Mouse (Mus musculus) midbrain, embryonic 10.5 days (tissue): ENCODE data around the gene Foxp1. TPM values are rescaled to one million over a fixed set of nuclear protein-coding genes. Genes with fewer than 3 reads are reported as not detected.

Experiments used
- DNase-seq: peaks from one replicate; pipeline ENCODE4 v3.0.0-alpha.2; 2017; ENCODE audit warnings: low spot score
- H3K27ac ChIP-seq: fragments of 300-500 bp; sonication (generic); replicated peaks from 2 replicates; pipeline ENCODE4 v1.5.1; 2016; ENCODE audit warnings: mild to moderate bottlenecking
- H3K27me3 ChIP-seq: fragments of 300-500 bp; sonication (generic); 2 replicates; pipeline ENCODE4 v1.6.1; 2016; ENCODE audit warnings: low read depth, mild to moderate bottlenecking; ENCODE audit not compliant: poor library complexity, severe bottlenecking
- H3K36me3 ChIP-seq: fragments of 300-500 bp; sonication (generic); 2 replicates; pipeline ENCODE4 v1.6.1; 2016; ENCODE audit warnings: mild to moderate bottlenecking, moderate library complexity
- H3K4me1 ChIP-seq: fragments of 300-500 bp; sonication (generic); 2 replicates; pipeline ENCODE4 v1.6.1; 2016
- H3K4me3 ChIP-seq: fragments of 300-500 bp; sonication (generic); 2 replicates; pipeline ENCODE4 v1.5.1; 2016; ENCODE audit warnings: mild to moderate bottlenecking, moderate library complexity
- H3K9me3 ChIP-seq: fragments of 300-500 bp; sonication (generic); replicated peaks from 2 replicates; pipeline ENCODE4 v1.6.1; 2016; ENCODE audit warnings: mild to moderate bottlenecking
- WGBS: fragments of 180-500 bp; shearing (Covaris S2); methylation state at CpG from one replicate; pipeline ENCODE4 v1.1.7; 2016; 5-methylcytosine and 5-hydroxymethylcytosine counted together
- polyA plus RNA-seq: library from polyadenylated mRNA; unstranded; fragments of >200 nt; fragmentation: Nextera tagmentation; extraction: Ambion mirVana; gene quantifications from 2 replicates; pipeline ENCODE4 v1.2.1, GENCODE M21; 2016

The Foxp1 gene
- polyA plus RNA-seq, 1 experiment from 2014 or later: 63.7 TPM

GRCm38 (mm10) chr6:99372016-99372415 is 150.5 kb downstream of the Foxp1 start:
- 92% methylated on average over 6 of the region's 6 CpGs for WGBS
- no peaks in the 10 kb centered on the region for H3K9me3 ChIP-seq
- H3K4me3 ChIP-seq: no peak overlapping the region
- no peak for DNase-seq
- H3K27ac ChIP-seq: no peak overlapping the region
- no peaks in the 10 kb centered on the region for H3K27me3 ChIP-seq
- H3K4me1 ChIP-seq: peaks cover 14% of the 10 kb centered on the region
- H3K36me3 ChIP-seq: peaks cover 11% of the 10 kb centered on the region

- Histone ChIP-seq H3K9me3 (no peaks in the 10 kb centered on the region), H3K4me1 (peaks cover 3% of the 10 kb centered on the region; the same call in 1 of the 2 replicates), H3K4me3 (no peak overlapping the region), H3K27me3 (no peaks in the 10 kb centered on the region), H3K27ac (no peak overlapping the region), H3K36me3 (peaks cover 11% of the 10 kb centered on the region)
- DNase-seq: no peak
- 94% methylated on average over 2 of the region's 2 CpGs for WGBS
Measured at GRCm38 (mm10) chr6:99369931-99370330, 152.6 kb downstream of the Foxp1 start.

- H3K36me3 ChIP-seq: peaks cover 11% of the 10 kb centered on the region
- no peak for DNase-seq
- 90% methylated on average over 3 of the region's 3 CpGs for WGBS
Measured at GRCm38 (mm10) chr6:99369156-99369555, 153.4 kb downstream of the Foxp1 start.

GRCm38 (mm10) chr6:99368118-99368753 is 154.3 kb downstream of the Foxp1 start:
- H3K4me3 ChIP-seq: no peak overlapping the region
- no peak overlapping the region for H3K27ac ChIP-seq
- peaks cover 11% of the 10 kb centered on the region for H3K36me3 ChIP-seq
- 84% methylated on average over 4 of the region's 4 CpGs for WGBS
- no peaks in the 10 kb centered on the region for H3K9me3 ChIP-seq
- no peak for DNase-seq
- H3K4me1 ChIP-seq: peaks cover 3% of the 10 kb centered on the region; the same call in 1 of the 2 replicates
- no peaks in the 10 kb centered on the region for H3K27me3 ChIP-seq

More at GRCm38 (mm10) chr6:99369156-99369555, 153.4 kb downstream of the Foxp1 start:
- Histone ChIP-seq H3K9me3 (no peaks in the 10 kb centered on the region), H3K27me3 (no peaks in the 10 kb centered on the region), H3K27ac (no peak overlapping the region), H3K4me1 (peaks cover 3% of the 10 kb centered on the region; the same call in 1 of the 2 replicates), H3K4me3 (no peak overlapping the region)

- WGBS: 80% methylated on average over 6 of the region's 6 CpGs
Measured at GRCm38 (mm10) chr6:99364545-99364944, 158.0 kb downstream of the Foxp1 start.

GRCm38 (mm10) chr6:99360581-99360980 is 161.9 kb downstream of the Foxp1 start:
- no peak overlapping the region for H3K27ac ChIP-seq
- peaks cover 3% of the 10 kb centered on the region; the same call in 1 of the 2 replicates for H3K4me1 ChIP-seq
- 92% methylated on average over 4 of the region's 4 CpGs for whole genome bisulfite sequencing
- no peaks in the 10 kb centered on the region for H3K36me3 ChIP-seq
- no peak overlapping the region for H3K4me3 ChIP-seq
- DNase-seq: no peak
- no peaks in the 10 kb centered on the region for H3K9me3 ChIP-seq
- H3K27me3 ChIP-seq: no peaks in the 10 kb centered on the region

More at GRCm38 (mm10) chr6:99364545-99364944, 158.0 kb downstream of the Foxp1 start:
- Histone ChIP-seq H3K36me3 (peaks cover 1% of the 10 kb centered on the region), H3K27me3 (no peaks in the 10 kb centered on the region), H3K9me3 (no peaks in the 10 kb centered on the region), H3K27ac (no peak overlapping the region), H3K4me1 (peaks cover 3% of the 10 kb centered on the region; the same call in 1 of the 2 replicates), H3K4me3 (no peak overlapping the region)
- no peak for DNase-seq

GRCm38 (mm10) chr6:99359765-99360499 is 162.6 kb downstream of the Foxp1 start:
- Histone ChIP-seq H3K27me3 (no peaks in the 10 kb centered on the region), H3K4me1 (no peaks in the 10 kb centered on the region)
- 88% methylated on average over 6 of the region's 6 CpGs for WGBS

GRCm38 (mm10) chr6:99359036-99359698 is 163.4 kb downstream of the Foxp1 start:
- H3K27me3 ChIP-seq: no peaks in the 10 kb centered on the region
- H3K27ac ChIP-seq: no peak overlapping the region
- no peak for DNase-seq
- H3K4me1 ChIP-seq: no peaks in the 10 kb centered on the region
- no peaks in the 10 kb centered on the region for H3K9me3 ChIP-seq
- no peak overlapping the region for H3K4me3 ChIP-seq
- 94% methylated on average over 9 of the region's 9 CpGs for WGBS
- H3K36me3 ChIP-seq: no peaks in the 10 kb centered on the region

More at GRCm38 (mm10) chr6:99359765-99360499, 162.6 kb downstream of the Foxp1 start:
- DNase-seq: no peak
- Histone ChIP-seq H3K9me3 (no peaks in the 10 kb centered on the region), H3K4me3 (no peak overlapping the region), H3K27ac (no peak overlapping the region), H3K36me3 (no peaks in the 10 kb centered on the region)

GRCm38 (mm10) chr6:99357931-99358330 is 164.6 kb downstream of the Foxp1 start:
- DNase-seq: no peak
- no peaks in the 10 kb centered on the region for H3K27me3 ChIP-seq
- no peak overlapping the region for H3K27ac ChIP-seq
- 92% methylated on average over 2 of the region's 2 CpGs for WGBS
- no peaks in the 10 kb centered on the region for H3K4me1 ChIP-seq
- H3K36me3 ChIP-seq: no peaks in the 10 kb centered on the region
- H3K9me3 ChIP-seq: no peaks in the 10 kb centered on the region
- H3K4me3 ChIP-seq: no peak overlapping the region

GRCm38 (mm10) chr6:99354338-99354737 is 168.2 kb downstream of the Foxp1 start:
- H3K36me3 ChIP-seq: no peaks in the 10 kb centered on the region
- WGBS: 71% methylated on average over 2 of the region's 2 CpGs
- no peaks in the 10 kb centered on the region for H3K27me3 ChIP-seq
- no peaks in the 10 kb centered on the region for H3K4me1 ChIP-seq
- no peak overlapping the region for H3K4me3 ChIP-seq
- no peaks in the 10 kb centered on the region for H3K9me3 ChIP-seq
- H3K27ac ChIP-seq: no peak overlapping the region
- DNase-seq: no peak

- WGBS: 96% methylated on average over 2 of the region's 2 CpGs
Measured at GRCm38 (mm10) chr6:99353441-99353840, 169.1 kb downstream of the Foxp1 start.

GRCm38 (mm10) chr6:99350566-99350965 is 172.0 kb downstream of the Foxp1 start:
- Histone ChIP-seq H3K27me3 (no peaks in the 10 kb centered on the region), H3K27ac (no peak overlapping the region), H3K9me3 (no peaks in the 10 kb centered on the region), H3K4me1 (no peaks in the 10 kb centered on the region), H3K36me3 (peaks cover 4% of the 10 kb centered on the region; the same call in 1 of the 2 replicates), H3K4me3 (no peak overlapping the region)
- 86% methylated on average over 3 of the region's 3 CpGs for WGBS
- no peak for DNase-seq

More at GRCm38 (mm10) chr6:99353441-99353840, 169.1 kb downstream of the Foxp1 start:
- no peak for DNase-seq
- no peak overlapping the region for H3K27ac ChIP-seq
- no peaks in the 10 kb centered on the region for H3K27me3 ChIP-seq
- no peaks in the 10 kb centered on the region for H3K4me1 ChIP-seq
- H3K9me3 ChIP-seq: no peaks in the 10 kb centered on the region
- H3K36me3 ChIP-seq: no peaks in the 10 kb centered on the region
- no peak overlapping the region for H3K4me3 ChIP-seq
